12 mouse cellular contexts compared by ENCODE assay signal in genomic region chr2:118789501-118789900, GRCm38 (mm10). TPM values are rescaled to one million over a fixed set of nuclear protein-coding genes. Genes with fewer than 3 reads are reported as not detected.
DNase-seq lines count a peak whose midpoint lies in the region; ATAC-seq and TF ChIP-seq lines count a peak whose summit lies in the region.
"Had no signal": no experiment of that assay in that cellular context is flagged by ENCODE, and none has a peak within 500 bp of the region (broad histone marks: within the 10 kb centered on the region; RNA-seq: fewer than 3 reads in every experiment).

No protein-coding gene starts in this region.

- 10% methylated on average over 11 of the region's 11 CpGs for WGBS in cerebellum, adult 2 months
- 86% methylated on average over 11 of the region's 11 CpGs for WGBS in midbrain, embryonic 16.5 days

- peaks cover 40% of the 10 kb centered on the region for H3K4me1 ChIP-seq in cerebellum, adult 2 months (ENCODE audit: control insufficient read depth, insufficient read depth, low read length)
- no peaks in the 10 kb centered on the region for H3K4me1 ChIP-seq in midbrain, embryonic 16.5 days (ENCODE audit: control insufficient read depth, insufficient read depth, low read length)

- no peak for TF ChIP-seq CTCF in cerebellum, adult 2 months (IDR thresholded peaks at IDR 0.05; ENCODE audit: borderline replicate concordance, insufficient read depth, low read depth, low read length)

- H3K4me3 ChIP-seq in cerebellum, adult 2 months (replicated peaks; ENCODE audit: insufficient read depth, low read depth, low read length), result no peak overlapping the region
- no peak overlapping the region for H3K4me3 ChIP-seq in midbrain, embryonic 16.5 days (ENCODE audit: low read depth, low read length)
- H3K4me3 ChIP-seq: embryonic facial prominence, embryonic 15.5 days; heart, adult 2 months; liver, embryonic 13.5 days had no signal

- H3K4me2 ChIP-seq in midbrain, embryonic 16.5 days (ENCODE audit: low read length), result no peak overlapping the region
- H3K4me2 ChIP-seq: embryonic facial prominence, embryonic 15.5 days had no signal

- DNase-seq in heart, adult 11 months, result peak; percentile 84
- no peak for DNase-seq in heart, postnatal 25 days (ENCODE audit: low spot score)
- DNase-seq in adrenal gland, postnatal 10 days, result peak; percentile 77
- peak; percentile 81 to 88 for DNase-seq in cerebellum, adult 2 months
- peak; percentile 70 for DNase-seq in gastrocnemius, postnatal 25 days
- DNase-seq in heart, postnatal 4 days, result no peak
- no peak for DNase-seq in urinary bladder, adult 2 months (ENCODE audit: low spot score)
- DNase-seq: heart, adult 2 months; kidney, postnatal 4 days; liver, embryonic 13.5 days had no signal

- ATAC-seq in midbrain, embryonic 16.5 days, result no peak; the same call in 1 of the 2 replicates

- TF ChIP-seq POLR2A in cerebellum, adult 2 months (IDR thresholded peaks at IDR 0.05; ENCODE audit: borderline replicate concordance, insufficient read depth, low read length), result no peak

- intact Hi-C loops in heart, postnatal 25 days (cut with DNase I), result no loop called here

- peak overlapping the region; percentile 42; the same call in 1 of the 2 replicates for H3K27ac ChIP-seq in cerebellum, adult 2 months (ENCODE audit: insufficient read depth, low read length)
- H3K27ac ChIP-seq in midbrain, embryonic 16.5 days (ENCODE audit: low read length), result no peak overlapping the region
- H3K27ac ChIP-seq: embryonic facial prominence, embryonic 15.5 days; heart, adult 2 months; liver, embryonic 13.5 days had no signal

- H3K9ac ChIP-seq in midbrain, embryonic 16.5 days (ENCODE audit: low read depth, low read length), result no peak overlapping the region
- H3K9ac ChIP-seq: embryonic facial prominence, embryonic 15.5 days had no signal

- H3K27me3 ChIP-seq in cerebellum, adult 2 months (ENCODE audit: control insufficient read depth, insufficient read depth, low read length), result no peaks in the 10 kb centered on the region
- H3K27me3 ChIP-seq in midbrain, embryonic 16.5 days (ENCODE audit: control insufficient read depth, insufficient read depth, low read depth, low read length), result no peaks in the 10 kb centered on the region
- H3K27me3 ChIP-seq: embryonic facial prominence, embryonic 15.5 days had no signal

- H3K9me3 ChIP-seq in midbrain, embryonic 16.5 days (replicated peaks; ENCODE audit: control insufficient read depth, low read length, poor library complexity, severe bottlenecking), result no peaks in the 10 kb centered on the region
- H3K9me3 ChIP-seq: embryonic facial prominence, embryonic 15.5 days; liver, embryonic 13.5 days had no signal

- H3K36me3 ChIP-seq in midbrain, embryonic 16.5 days (ENCODE audit: control insufficient read depth, insufficient read depth, low read length), result peaks cover 63% of the 10 kb centered on the region
- H3K36me3 ChIP-seq: embryonic facial prominence, embryonic 15.5 days; liver, embryonic 13.5 days had no signal

RNA-seq across cellular contexts. Expression of gene Disp2, which starts 10.0 kb away (rescaled TPM):
- under 1 TPM in 1 of 2 experiments, not detected in 1; 0.03 TPM for total RNA-seq in heart, postnatal 25 days (2021)
- 10 to 100 TPM; 22.0 to 26.2 TPM for total RNA-seq in adrenal gland, postnatal 10 days (2021)
- 212 and 227 TPM in 2 replicates for polyA plus RNA-seq in cerebellum, adult 2 months (2012; rRNA removed)
- total RNA-seq in gastrocnemius, postnatal 25 days (2021), result not detected
- polyA plus RNA-seq in midbrain, embryonic 16.5 days (2015; fragmentation: Nextera tagmentation; extraction: Ambion mirVana), result 72.3 and 77.0 TPM in 2 replicates
- total RNA-seq in heart, postnatal 4 days (2021), result under 1 TPM; 0.07 to 0.10 TPM
- polyA plus RNA-seq in urinary bladder, adult 2 months (2012; rRNA removed), result 0.78 and 0.93 TPM in 2 replicates

RNA-seq across cellular contexts. Expression of gene Phgr1, which starts 16.9 kb away (rescaled TPM):
- total RNA-seq in heart, postnatal 25 days (2021), result not detected
- total RNA-seq in adrenal gland, postnatal 10 days (2021), result not detected
- polyA plus RNA-seq in cerebellum, adult 2 months (2012; rRNA removed), result not detected in 2 replicates
- not detected for total RNA-seq in gastrocnemius, postnatal 25 days (2021)
- not detected in 2 replicates for polyA plus RNA-seq in midbrain, embryonic 16.5 days (2015; fragmentation: Nextera tagmentation; extraction: Ambion mirVana)
- not detected for total RNA-seq in heart, postnatal 4 days (2021)
- 0.16 TPM in 1 of 2 replicates, not detected in the other for polyA plus RNA-seq in urinary bladder, adult 2 months (2012; rRNA removed)
- total RNA-seq: heart, adult 2 months had no signal
- polyA plus RNA-seq: heart, adult 2 months; liver, embryonic 13.5 days had no signal

RNA-seq across cellular contexts. Expression of gene Knstrn, which starts 24.3 kb away (rescaled TPM):
- total RNA-seq in heart, postnatal 25 days (2021), result 1 to 10 TPM; 1.4 to 1.6 TPM
- 10 to 100 TPM; 18.2 to 19.1 TPM for total RNA-seq in adrenal gland, postnatal 10 days (2021)
- 1.6 and 2.1 TPM in 2 replicates for polyA plus RNA-seq in cerebellum, adult 2 months (2012; rRNA removed)
- 1 to 10 TPM in 1 of 2 experiments, under 1 TPM in 1; 0.92 to 1.3 TPM for total RNA-seq in gastrocnemius, postnatal 25 days (2021)
- 13.8 TPM in 2 replicates for polyA plus RNA-seq in midbrain, embryonic 16.5 days (2015; fragmentation: Nextera tagmentation; extraction: Ambion mirVana)
- 10 to 100 TPM; 53.5 to 65.0 TPM for total RNA-seq in heart, postnatal 4 days (2021)
- polyA plus RNA-seq in urinary bladder, adult 2 months (2012; rRNA removed), result 5.0 and 5.5 TPM in 2 replicates

RNA-seq across cellular contexts. Expression of gene Ccdc9b, which starts 27.0 kb away (rescaled TPM):
- 10 to 100 TPM; 23.0 to 24.2 TPM for total RNA-seq in heart, postnatal 25 days (2021)
- 1 to 10 TPM; 3.2 to 5.5 TPM for total RNA-seq in adrenal gland, postnatal 10 days (2021)
- 8.3 and 8.5 TPM in 2 replicates for polyA plus RNA-seq in cerebellum, adult 2 months (2012; rRNA removed)
- total RNA-seq in gastrocnemius, postnatal 25 days (2021), result 10 to 100 TPM; 11.8 to 13.0 TPM
- 1.2 and 1.6 TPM in 2 replicates for polyA plus RNA-seq in midbrain, embryonic 16.5 days (2015; fragmentation: Nextera tagmentation; extraction: Ambion mirVana)
- 1 to 10 TPM; 6.6 to 7.4 TPM for total RNA-seq in heart, postnatal 4 days (2021)
- polyA plus RNA-seq in urinary bladder, adult 2 months (2012; rRNA removed), result 19.3 and 23.1 TPM in 2 replicates

RNA-seq across cellular contexts. Expression of gene Inafm2, which starts 43.9 kb away (rescaled TPM):
- total RNA-seq in heart, postnatal 25 days (2021), result 10 to 100 TPM; 26.7 to 32.4 TPM
- 10 to 100 TPM; 27.3 to 27.9 TPM for total RNA-seq in adrenal gland, postnatal 10 days (2021)
- 21.8 and 22.0 TPM in 2 replicates for polyA plus RNA-seq in cerebellum, adult 2 months (2012; rRNA removed)
- total RNA-seq in gastrocnemius, postnatal 25 days (2021), result 1 to 10 TPM; 3.6 to 4.9 TPM
- 17.9 and 18.9 TPM in 2 replicates for polyA plus RNA-seq in midbrain, embryonic 16.5 days (2015; fragmentation: Nextera tagmentation; extraction: Ambion mirVana)
- total RNA-seq in heart, postnatal 4 days (2021), result 10 to 100 TPM; 33.9 to 34.9 TPM
- polyA plus RNA-seq in urinary bladder, adult 2 months (2012; rRNA removed), result 35.9 and 38.5 TPM in 2 replicates

Comparison
In these comparisons a context has a peak if more than half of its experiments do, and no peak if none do; other contexts are left out.
1. DNase-seq: peak in heart, adult 11 months (single experiment), adrenal gland, postnatal 10 days (single experiment), cerebellum, adult 2 months (2 of 2) and gastrocnemius, postnatal 25 days (single experiment); none in heart, postnatal 25 days (single experiment), heart, postnatal 4 days (single experiment) and urinary bladder, adult 2 months (single experiment).
2. RNA of gene Knstrn, which starts 24.3 kb away (total RNA-seq): 53.5 to 65.0 TPM in heart, postnatal 4 days and 18.2 to 19.1 TPM in adrenal gland, postnatal 10 days; 1.4 to 1.6 TPM in heart, postnatal 25 days and 0.92 to 1.3 TPM in gastrocnemius, postnatal 25 days; every median in the first group is over 4 times any median in the second.
3. RNA of gene Disp2, which starts 10.0 kb away (total RNA-seq): 22.0 to 26.2 TPM in adrenal gland, postnatal 10 days; 0.07 to 0.10 TPM in heart, postnatal 4 days, 0.03 TPM in heart, postnatal 25 days and not detected in gastrocnemius, postnatal 25 days; every median in the first group is over 10 times any median in the second.